Mouse (Mus musculus) MEL (cell line): ENCODE results near the gene Insl5. TPM values are rescaled to one million over a fixed set of nuclear protein-coding genes. Genes with fewer than 3 reads are reported as not detected.

Source experiments
- DNase-seq: peaks from one replicate; pipeline ENCODE4 v3.0.0; 2011; ENCODE audit warnings: low read depth, low spot score
- H3K27ac ChIP-seq: 2 replicates; pipeline ENCODE4 v1.5.1; 2012; ENCODE audit warnings: low read depth, mild to moderate bottlenecking, control low read depth, low read length, moderate library complexity; ENCODE audit not compliant: control insufficient read depth
- H3K27me3 ChIP-seq, 2 experiments: fragments of 150-350 bp in 1 of 2; sonication (generic) in 1 of 2; 2 replicates each; pipeline ENCODE4 v1.6.1; 2012; ENCODE audit warnings: low read length in 2 of 2, mild to moderate bottlenecking in 2 of 2, improper control_type of control experiment in 1 of 2, moderate library complexity in 1 of 2; ENCODE audit not compliant: insufficient read depth in 2 of 2, control insufficient read depth in 1 of 2
- H3K36me3 ChIP-seq, 2 experiments: 2 replicates each; pipeline ENCODE4 v1.6.1; 2012 to 2014; ENCODE audit warnings: low read length in 2 of 2, improper control_type of control experiment in 1 of 2, inconsistent platforms in 1 of 2, mild to moderate bottlenecking in 1 of 2; ENCODE audit not compliant: insufficient read depth in 2 of 2, control insufficient read depth in 1 of 2
- H3K4me1 ChIP-seq, 2 experiments: fragments of 150-350 bp in 1 of 2; sonication (generic) in 1 of 2; 2 replicates each; pipeline ENCODE4 v1.6.1; 2012; ENCODE audit warnings: low read length in 2 of 2, improper control_type of control experiment in 1 of 2, mild to moderate bottlenecking in 1 of 2; ENCODE audit not compliant: insufficient read depth in 2 of 2, control insufficient read depth in 1 of 2
- H3K4me3 ChIP-seq, 2 experiments: fragments of 150-350 bp in 1 of 2; sonication (generic) in 1 of 2; 2 replicates each; pipeline ENCODE4 v1.5.1; 2012; ENCODE audit warnings: low read depth in 2 of 2, low read length in 2 of 2, mild to moderate bottlenecking in 2 of 2, moderate library complexity in 2 of 2, control low read depth in 1 of 2, improper control_type of control experiment in 1 of 2; ENCODE audit not compliant: control insufficient read depth in 1 of 2, insufficient read depth in 1 of 2
- H3K79me2 ChIP-seq: 2 replicates; pipeline ENCODE4 v1.6.1; 2012; ENCODE audit warnings: mild to moderate bottlenecking, low read length, moderate library complexity; ENCODE audit not compliant: control insufficient read depth, poor library complexity, insufficient read depth
- H3K9ac ChIP-seq: 2 replicates; pipeline ENCODE4 v1.6.1; 2012; ENCODE audit warnings: low read depth, mild to moderate bottlenecking, control low read depth, low read length, moderate library complexity; ENCODE audit not compliant: control insufficient read depth, poor library complexity, severe bottlenecking
- H3K9me3 ChIP-seq: fragments of 150-350 bp; sonication (generic); replicated peaks from 2 replicates; pipeline ENCODE4 v1.6.1; 2012; ENCODE audit warnings: mild to moderate bottlenecking, low read length, improper control_type of control experiment, moderate library complexity; ENCODE audit not compliant: insufficient read depth
- ELF1 ChIP-seq: IDR thresholded peaks from 2 replicates; pipeline ENCODE4 v1.6.1; 2014; ENCODE audit warnings: low read depth, mild to moderate bottlenecking, inconsistent platforms, low read length, improper control_type of control experiment, moderate library complexity
- ETS1 ChIP-seq: IDR thresholded peaks from 2 replicates; pipeline ENCODE4 v1.6.1; 2012; ENCODE audit warnings: low read depth, mild to moderate bottlenecking, inconsistent platforms, low read length, improper control_type of control experiment, moderate library complexity
- HCFC1 ChIP-seq: IDR thresholded peaks from 2 replicates; pipeline ENCODE4 v1.6.1; 2012; ENCODE audit warnings: low read depth, mild to moderate bottlenecking, inconsistent platforms, low read length, improper control_type of control experiment, moderate library complexity
- JUND ChIP-seq: IDR thresholded peaks from 2 replicates; pipeline ENCODE4 v1.6.1; 2011; ENCODE audit warnings: low read depth, mild to moderate bottlenecking, improper control_type of control experiment, low read length
- MAFK ChIP-seq: IDR thresholded peaks from 2 replicates; pipeline ENCODE4 v1.6.1; 2011; ENCODE audit warnings: low read depth, mild to moderate bottlenecking, low read length, improper control_type of control experiment, borderline replicate concordance
- MAX ChIP-seq: IDR thresholded peaks from 2 replicates; pipeline ENCODE4 v1.6.1; 2011; ENCODE audit warnings: low read length, improper control_type of control experiment
- MAZ ChIP-seq: IDR thresholded peaks from 2 replicates; pipeline ENCODE4 v1.6.1; 2012; ENCODE audit warnings: low read depth, mild to moderate bottlenecking, inconsistent platforms, low read length, improper control_type of control experiment
- POLR2AphosphoS2 ChIP-seq: IDR thresholded peaks from 2 replicates; pipeline ENCODE4 v1.6.1; 2011; ENCODE audit warnings: low read length, improper control_type of control experiment
- SMC3 ChIP-seq: IDR thresholded peaks from 2 replicates; pipeline ENCODE4 v1.6.1; 2011; ENCODE audit warnings: low read depth, low read length, improper control_type of control experiment
- TAL1 ChIP-seq: IDR thresholded peaks from 2 replicates; pipeline ENCODE4 v1.6.1; 2012; ENCODE audit warnings: mild to moderate bottlenecking, inconsistent platforms, low read length, moderate library complexity, mixed read lengths
- TBP ChIP-seq: IDR thresholded peaks from 2 replicates; pipeline ENCODE4 v1.8.0; 2011; ENCODE audit warnings: low read depth, low read length, improper control_type of control experiment
- ZC3H11A ChIP-seq: IDR thresholded peaks from 2 replicates; pipeline ENCODE4 v1.6.1; 2012; ENCODE audit warnings: low read depth, mild to moderate bottlenecking, inconsistent platforms, low read length, improper control_type of control experiment
- ZMIZ1 ChIP-seq: IDR thresholded peaks from 2 replicates; pipeline ENCODE4 v1.6.1; 2012; ENCODE audit warnings: low read depth, mild to moderate bottlenecking, inconsistent platforms, low read length, improper control_type of control experiment, moderate library complexity
- polyA plus RNA-seq, 2 experiments: library from polyadenylated mRNA; stranded (reverse) in 1 of 2; unstranded in 1 of 2; fragments of >175 nt in 1 of 2; fragments of >200 nt in 1 of 2; gene quantifications; 2 replicates each; pipeline versions ENCODE4 v1.2.1 to v1.2.4; 2012; ENCODE audit warnings: low replicate concordance in 2 of 2, low read depth in 1 of 2; ENCODE audit not compliant: insufficient read length in 2 of 2, insufficient read depth in 1 of 2, missing spikeins in 1 of 2
- total RNA-seq: library from RNA; depleted of rRNA; stranded (reverse); fragments of 300-350 nt; gene quantifications from 2 replicates; pipeline ENCODE4 v1.2.3, GENCODE M21; 2012

Insl5 gene
- total and polyA plus RNA-seq, 3 experiments: not detected

GRCm38 (mm10) chr4:103028177-103029088, 1.8 kb upstream of the Insl5 start:
- H3K4me3 ChIP-seq: no peak overlapping the region
- H3K36me3 ChIP-seq: no peaks in the 10 kb centered on the region
- no peaks in the 10 kb centered on the region for H3K79me2 ChIP-seq
- H3K4me1 ChIP-seq: no peaks in the 10 kb centered on the region
- no peak for DNase-seq
- H3K27me3 ChIP-seq: no peaks in the 10 kb centered on the region
- H3K27ac ChIP-seq: no peak overlapping the region
- H3K9ac ChIP-seq: no peak overlapping the region
- TF ChIP-seq SMC3: no peak
- H3K9me3 ChIP-seq: no peaks in the 10 kb centered on the region

- Histone ChIP-seq H3K27ac (no peak overlapping the region), H3K36me3 (no peaks in the 10 kb centered on the region), H3K4me1 (no peaks in the 10 kb centered on the region), H3K79me2 (no peaks in the 10 kb centered on the region), H3K4me3 (no peak overlapping the region), H3K9me3 (no peaks in the 10 kb centered on the region), H3K9ac (no peak overlapping the region), H3K27me3 (no peaks in the 10 kb centered on the region)
- no peak for TF ChIP-seq SMC3
- no peak for TF ChIP-seq JUND
- no peak for TF ChIP-seq TAL1
- no peak for TF ChIP-seq POLR2AphosphoS2
- TF ChIP-seq ZC3H11A: no peak
- no peak for TF ChIP-seq HCFC1
- no peak for TF ChIP-seq MAFK
- TF ChIP-seq MAX: no peak
- no peak for TF ChIP-seq ELF1
- no peak for TF ChIP-seq ZMIZ1
- no peak for TF ChIP-seq ETS1
- no peak for DNase-seq
These were observed 1.1 kb upstream of the Insl5 start for GRCm38 (mm10) chr4:103027745-103028144.

DNA sequence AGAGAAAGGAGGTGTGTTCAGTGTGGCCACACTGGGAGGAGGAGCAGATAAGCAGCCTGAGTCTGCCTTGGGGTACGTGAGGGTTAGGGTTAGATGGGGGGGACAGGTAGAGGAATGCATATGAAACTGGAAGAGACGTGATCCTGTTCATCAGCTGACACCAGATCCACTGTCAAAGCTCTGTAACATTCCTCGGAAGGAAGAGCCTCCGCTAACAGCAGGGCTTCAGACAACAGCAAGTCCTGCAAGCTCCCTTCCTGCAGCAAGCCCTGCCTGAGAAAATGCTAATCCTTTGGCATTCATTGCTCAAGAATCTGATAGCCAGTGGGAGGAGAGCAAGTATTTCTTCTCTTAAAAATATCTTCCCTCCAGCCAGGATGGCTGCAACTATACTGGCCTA, 13.2 kb downstream of the Insl5 start:
- Histone ChIP-seq H3K36me3 (no peaks in the 10 kb centered on the region), H3K79me2 (no peaks in the 10 kb centered on the region), H3K9ac (no peak overlapping the region), H3K27ac (no peak overlapping the region), H3K27me3 (no peaks in the 10 kb centered on the region; a peak in 1 of 4 replicates), H3K9me3 (no peaks in the 10 kb centered on the region), H3K4me3 (no peak overlapping the region), H3K4me1 (no peaks in the 10 kb centered on the region)
- TF ChIP-seq ZC3H11A (no peak), TAL1 (no peak), MAZ (no peak), TBP (no peak)
- DNase-seq: no peak
